Mouse (Mus musculus) splenic B cell, adult 2 months (primary cell): ENCODE measurements around the gene Gpha2.

Experiments used
- DNase-seq: peaks from one replicate; pipeline ENCODE4 v3.0.0-alpha.2; 2011; ENCODE audit warnings: low read depth, low spot score
- H3K27me3 ChIP-seq: 2 replicates; pipeline ENCODE4 v1.6.1; 2012; ENCODE audit warnings: mild to moderate bottlenecking, low read length, moderate library complexity, mixed read lengths; ENCODE audit not compliant: control insufficient read depth, poor library complexity, insufficient read depth, severe bottlenecking
- H3K36me3 ChIP-seq: 2 replicates; pipeline ENCODE4 v1.6.1; 2012; ENCODE audit warnings: mild to moderate bottlenecking, low read length, moderate library complexity, mixed read lengths; ENCODE audit not compliant: control insufficient read depth, poor library complexity, insufficient read depth, severe bottlenecking

Gene Gpha2

DNA sequence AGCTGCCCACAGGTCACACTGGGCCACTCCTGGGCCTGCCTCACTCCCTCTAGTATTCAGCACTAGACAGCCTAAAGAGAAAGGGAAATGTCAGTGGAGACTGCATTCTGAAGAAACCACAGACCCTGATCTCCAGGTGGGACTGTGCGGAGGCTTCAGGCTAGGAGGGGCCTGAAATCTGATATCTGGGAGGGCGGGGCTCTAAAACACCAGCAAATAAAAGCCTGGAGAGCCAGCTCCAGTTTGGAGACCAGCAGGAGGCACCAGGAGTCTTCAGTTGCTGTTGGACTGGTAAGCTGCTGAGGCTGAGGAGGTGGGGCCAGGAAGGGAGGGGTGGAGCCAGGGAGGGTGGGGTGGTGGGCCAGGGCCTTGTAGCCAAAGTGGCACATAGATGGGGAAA is at the start of gene Gpha2:
Gpha2 (plus strand) TSS at position 246 of the 400 bp plus-strand sequence.
- no peaks in the 10 kb centered on the region for H3K27me3 ChIP-seq
- H3K36me3 ChIP-seq, result peaks cover 5% of the 10 kb centered on the region; the same call in 1 of the 2 replicates
- DNase-seq, result no peak

DNA sequence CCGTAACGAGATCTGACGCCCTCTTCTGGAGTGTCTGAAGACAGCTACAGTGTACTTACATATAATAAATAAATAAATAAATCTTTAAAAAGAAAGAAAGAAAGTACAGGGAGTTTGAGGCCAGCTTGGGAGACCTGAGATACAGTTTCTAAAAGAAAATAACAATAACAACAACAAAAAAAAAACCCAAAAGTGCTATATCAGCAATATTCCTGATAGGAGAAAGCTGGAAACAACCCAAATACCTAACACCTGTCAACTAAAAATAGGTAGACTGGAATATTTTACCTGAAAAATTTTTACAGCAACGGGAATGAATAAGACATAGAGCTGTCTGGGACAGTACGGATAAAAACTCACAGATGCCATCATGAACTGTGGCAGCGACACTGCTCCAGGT is 47.4 kb upstream of the Gpha2 start:
- H3K36me3 ChIP-seq, result no peaks in the 10 kb centered on the region
- H3K27me3 ChIP-seq, result no peaks in the 10 kb centered on the region
- DNase-seq, result no peak

- no peaks in the 10 kb centered on the region for H3K27me3 ChIP-seq
- no peak for DNase-seq
- H3K36me3 ChIP-seq, result no peaks in the 10 kb centered on the region
These were observed 44.6 kb upstream of the Gpha2 start for GRCm38 (mm10) chr19:6181629-6182028.

DNA sequence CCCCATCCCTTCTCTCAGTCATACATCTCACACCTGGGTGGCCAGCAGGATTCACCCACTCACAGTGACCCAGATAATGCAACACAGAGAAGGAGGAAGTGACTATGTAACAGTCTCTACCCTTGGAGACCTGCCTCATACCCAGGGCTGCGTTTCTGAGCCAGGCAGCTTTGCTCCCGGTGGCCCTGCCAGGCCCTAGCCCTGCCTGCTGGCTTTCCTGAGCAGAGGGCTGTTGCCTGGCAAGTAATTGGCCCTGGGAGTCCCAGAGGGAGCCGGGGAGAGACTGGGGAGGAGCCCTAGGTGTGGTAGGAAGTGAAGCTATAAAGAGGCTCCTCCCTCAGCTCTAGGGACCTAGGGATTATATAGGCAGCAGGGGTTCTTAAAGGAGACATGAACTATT is 43.6 kb upstream of the Gpha2 start:
- Histone ChIP-seq H3K36me3 (no peaks in the 10 kb centered on the region), H3K27me3 (no peaks in the 10 kb centered on the region)
- peak; percentile 10 for DNase-seq

GRCm38 (mm10) chr19:6184131-6184530 is 42.0 kb upstream of the Gpha2 start, which contains the start of gene Majin:
Gene Majin (plus strand): TSS chr19:6184388.
- no peaks in the 10 kb centered on the region for H3K27me3 ChIP-seq
- H3K36me3 ChIP-seq, result no peaks in the 10 kb centered on the region
- DNase-seq, result no peak

GRCm38 (mm10) chr19:6204265-6204664 is 21.9 kb upstream of the Gpha2 start:
- Histone ChIP-seq H3K36me3 (no peaks in the 10 kb centered on the region), H3K27me3 (no peaks in the 10 kb centered on the region)
- DNase-seq, result no peak

DNA sequence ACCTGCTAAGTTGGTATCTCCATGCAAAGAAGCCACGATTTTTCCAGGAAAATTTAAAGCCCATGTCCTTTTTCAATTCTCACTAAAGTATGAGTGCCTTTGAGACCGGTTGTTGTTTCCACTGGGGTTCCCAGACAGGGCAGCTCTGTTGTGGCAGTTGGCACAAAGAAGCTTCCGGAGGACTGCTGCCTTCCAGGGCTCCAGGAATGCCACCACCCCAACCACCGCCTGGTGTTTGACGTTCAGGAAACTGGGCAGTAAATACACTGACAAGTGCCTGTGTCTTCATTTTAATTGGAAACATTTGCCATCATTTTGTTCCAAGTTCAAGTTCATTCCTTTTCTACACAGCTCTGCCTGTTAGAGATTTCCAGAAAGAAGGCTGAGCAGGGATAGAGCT is 19.5 kb upstream of the Gpha2 start:
- no peak for DNase-seq
- Histone ChIP-seq H3K36me3 (no peaks in the 10 kb centered on the region), H3K27me3 (no peaks in the 10 kb centered on the region)

- H3K27me3 ChIP-seq, result no peaks in the 10 kb centered on the region
- DNase-seq, result no peak
- H3K36me3 ChIP-seq, result no peaks in the 10 kb centered on the region
These were observed 10.0 kb upstream of the Gpha2 start for GRCm38 (mm10) chr19:6216046-6216705.

DNA sequence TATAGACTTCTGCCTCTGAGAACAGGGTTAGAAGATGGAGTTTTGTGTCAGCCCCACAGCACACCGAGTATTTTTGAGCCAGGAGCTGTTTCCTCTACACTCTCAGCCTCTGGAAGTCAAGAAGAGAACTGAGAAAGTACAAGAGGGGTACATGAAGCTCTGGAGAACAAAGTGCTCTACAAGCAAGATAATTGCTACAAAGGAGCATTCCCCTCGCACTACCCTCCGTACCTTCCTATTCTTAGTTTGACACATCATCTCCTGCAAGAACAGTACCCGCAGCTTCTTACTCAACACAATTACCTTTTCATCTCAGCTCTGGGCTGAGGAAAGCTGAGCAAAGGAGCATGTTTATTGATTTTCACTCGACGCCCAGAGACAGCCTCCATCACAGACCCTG is 7.6 kb upstream of the Gpha2 start:
- Histone ChIP-seq H3K36me3 (no peaks in the 10 kb centered on the region), H3K27me3 (no peaks in the 10 kb centered on the region)
- DNase-seq, result no peak

DNA sequence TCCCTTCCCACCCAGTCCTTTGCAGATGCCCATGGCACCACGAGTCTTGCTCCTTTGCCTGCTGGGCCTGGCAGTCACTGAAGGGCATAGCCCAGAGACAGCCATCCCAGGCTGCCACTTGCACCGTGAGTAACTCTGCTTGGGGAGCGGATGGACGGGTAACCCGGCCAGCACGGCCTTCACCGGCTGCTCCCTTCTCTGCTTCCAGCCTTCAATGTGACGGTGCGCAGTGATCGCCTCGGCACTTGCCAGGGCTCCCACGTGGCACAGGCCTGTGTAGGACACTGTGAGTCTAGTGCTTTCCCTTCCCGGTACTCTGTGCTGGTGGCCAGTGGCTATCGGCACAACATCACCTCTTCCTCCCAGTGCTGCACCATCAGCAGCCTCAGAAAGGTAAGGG is 583 bp downstream of the Gpha2 start:
- DNase-seq, result no peak
- no peaks in the 10 kb centered on the region for H3K27me3 ChIP-seq
- peaks cover 5% of the 10 kb centered on the region; the same call in 1 of the 2 replicates for H3K36me3 ChIP-seq

DNA sequence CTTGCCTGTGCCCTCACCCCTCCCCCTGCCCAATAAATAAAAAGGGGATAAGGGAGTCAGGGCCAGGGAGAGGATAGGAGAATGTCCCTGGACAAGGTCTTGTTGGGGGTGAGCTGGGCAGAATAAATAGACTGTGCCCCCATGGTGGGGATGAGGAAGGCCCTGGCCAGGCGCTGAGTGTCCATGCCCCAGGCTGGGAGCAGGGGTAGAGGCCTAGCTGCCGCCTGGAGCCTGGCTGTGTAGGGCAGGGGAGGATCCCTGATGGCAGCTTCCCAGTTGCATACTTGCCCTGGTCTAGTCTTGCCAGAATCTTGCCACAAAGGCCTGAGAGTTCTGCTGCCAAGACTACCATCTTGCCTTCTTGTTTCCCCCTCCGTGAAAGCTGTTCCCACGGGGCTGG is 1.7 kb downstream of the Gpha2 start:
- no peaks in the 10 kb centered on the region for H3K27me3 ChIP-seq
- DNase-seq, result no peak
- peaks cover 5% of the 10 kb centered on the region; the same call in 1 of the 2 replicates for H3K36me3 ChIP-seq

DNA sequence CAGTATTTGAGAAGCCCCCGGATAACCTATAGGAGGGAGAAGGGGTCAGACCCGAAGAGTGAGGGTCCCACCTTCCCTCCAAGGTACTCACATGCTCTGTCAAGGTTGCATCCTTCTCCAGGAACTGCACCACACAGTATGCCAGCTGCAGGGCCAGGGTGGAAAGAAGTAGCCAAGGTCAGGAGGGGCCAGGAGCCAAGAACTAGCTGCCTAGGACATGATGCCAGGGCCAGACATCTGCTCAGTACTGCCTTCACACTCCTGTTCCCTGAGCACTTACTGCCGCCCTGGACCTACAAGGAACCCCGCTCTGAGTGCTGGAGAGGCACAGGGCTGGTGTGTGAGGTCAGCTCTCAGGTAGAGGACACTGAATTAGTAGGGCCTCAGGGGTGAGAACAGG is 4.2 kb downstream of the Gpha2 start:
- DNase-seq, result no peak
- no peaks in the 10 kb centered on the region for H3K27me3 ChIP-seq

GRCm38 (mm10) chr19:6231036-6231435 is 4.9 kb downstream of the Gpha2 start:
- peaks cover 5% of the 10 kb centered on the region; the same call in 1 of the 2 replicates for H3K36me3 ChIP-seq

More for the DNA sequence above, 4.2 kb downstream of the Gpha2 start:
- H3K36me3 ChIP-seq, result peaks cover 5% of the 10 kb centered on the region; the same call in 1 of the 2 replicates

DNA sequence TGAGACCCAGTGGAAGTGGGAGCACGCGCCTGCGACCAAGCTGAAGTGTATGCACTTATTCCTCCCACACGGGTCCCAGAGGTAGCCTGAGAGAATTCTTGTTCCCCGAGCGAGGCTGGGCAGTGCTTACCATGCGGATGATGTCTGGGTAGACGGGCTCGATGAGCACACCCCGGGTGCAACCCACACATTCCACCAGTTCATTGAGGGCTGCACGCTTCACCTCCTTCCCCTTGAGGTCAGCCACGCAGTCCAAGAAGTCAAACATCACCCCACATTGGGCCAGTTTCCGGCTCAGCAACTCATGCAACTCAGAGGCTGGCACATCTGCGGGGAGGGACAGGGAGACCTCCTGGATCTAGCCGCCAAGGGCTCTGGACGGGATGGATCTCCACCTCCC is 7.5 kb downstream of the Gpha2 start:
- Histone ChIP-seq H3K36me3 (peaks cover 5% of the 10 kb centered on the region; the same call in 1 of the 2 replicates), H3K27me3 (no peaks in the 10 kb centered on the region)
- no peak for DNase-seq

More at GRCm38 (mm10) chr19:6231036-6231435, 4.9 kb downstream of the Gpha2 start:
- no peaks in the 10 kb centered on the region for H3K27me3 ChIP-seq
- DNase-seq, result no peak

DNA sequence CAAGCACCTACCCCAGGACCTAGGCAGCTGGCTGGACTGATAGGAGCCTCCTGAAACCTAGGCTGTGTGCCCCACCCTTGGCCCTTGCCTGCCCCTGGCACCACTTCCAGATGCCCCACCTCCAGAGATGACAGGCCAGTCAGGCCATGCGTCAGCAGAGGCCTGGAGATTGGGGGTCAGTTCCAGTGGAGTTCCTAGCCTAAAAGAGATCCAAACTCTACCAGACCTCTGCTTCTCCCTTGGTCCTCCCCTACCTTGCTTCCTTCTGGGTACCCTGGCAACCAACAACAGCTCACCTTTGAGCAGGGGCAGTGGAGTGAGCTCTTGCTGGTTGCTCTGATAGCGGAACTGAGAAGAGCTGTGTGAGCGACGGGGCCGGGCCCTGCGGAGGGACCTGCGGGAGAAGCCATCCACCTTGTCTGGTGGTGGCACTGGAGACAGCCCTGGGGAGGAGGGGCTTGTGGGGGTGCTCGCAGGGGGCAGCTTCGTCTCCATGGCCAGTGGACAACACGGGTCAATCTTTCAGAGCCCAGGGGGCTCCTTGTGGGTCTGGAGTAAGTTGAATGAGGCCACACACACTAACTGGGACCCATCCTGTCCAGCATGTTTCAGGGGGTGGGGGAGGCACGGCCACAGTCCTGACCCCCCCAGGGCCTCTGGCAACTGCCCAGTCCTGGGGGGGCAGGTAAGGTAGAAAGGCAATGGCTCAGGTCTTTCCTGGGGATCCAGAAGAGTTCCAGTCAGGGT is 8.3 kb downstream of the Gpha2 start:
- no peak for DNase-seq
- Histone ChIP-seq H3K36me3 (peaks cover 5% of the 10 kb centered on the region; the same call in 1 of the 2 replicates), H3K27me3 (no peaks in the 10 kb centered on the region)
